Mouse (Mus musculus) neural tube, embryonic 11.5 days (tissue): Measurements from ENCODE around the gene Mtcl1. TPM values are rescaled to one million over a fixed set of nuclear protein-coding genes. Genes with fewer than 3 reads are reported as not detected.
"Not testable (repeated sequence)": the region's sequence is repeated elsewhere in the genome, so short reads cannot be mapped to it uniquely, and the experiment has no call there.

ENCODE experiments used
- ATAC-seq: fragments of 200-750 bp; cut with Nextera tagmentation; 2 replicates; pipeline ENCODE4 v1.8.0; 2017; ENCODE audit warnings: moderate number of reproducible peaks, mild to moderate bottlenecking, moderate TSS enrichment, moderate library complexity; ENCODE audit not compliant: insufficient read depth, low FRiP score, low TSS enrichment
- DNase-seq: peaks from one replicate; pipeline ENCODE4 v3.0.0-alpha.2; 2015; ENCODE audit warnings: low spot score
- H3K27ac ChIP-seq: fragments of 300-500 bp; sonication (generic); 2 replicates; pipeline ENCODE4 v1.5.1; 2014; ENCODE audit warnings: low read depth, mild to moderate bottlenecking, low read length
- H3K27me3 ChIP-seq: fragments of 300-500 bp; sonication (generic); 2 replicates; pipeline ENCODE4 v1.6.1; 2014; ENCODE audit warnings: mild to moderate bottlenecking, low read length, mixed read lengths; ENCODE audit not compliant: control insufficient read depth, insufficient read depth
- H3K36me3 ChIP-seq: fragments of 300-500 bp; sonication (generic); 2 replicates; pipeline ENCODE4 v1.6.1; 2014; ENCODE audit warnings: mild to moderate bottlenecking, low read length, moderate library complexity, mixed read lengths; ENCODE audit not compliant: control insufficient read depth, insufficient read depth
- H3K4me1 ChIP-seq: fragments of 300-500 bp; sonication (generic); 2 replicates; pipeline ENCODE4 v1.6.1; 2014; ENCODE audit warnings: low read length, mixed read lengths; ENCODE audit not compliant: control insufficient read depth, insufficient read depth
- H3K4me2 ChIP-seq: fragments of 300-500 bp; sonication (generic); 2 replicates; pipeline ENCODE4 v1.6.1; 2014; ENCODE audit warnings: low read depth, mild to moderate bottlenecking, moderate library complexity
- H3K4me3 ChIP-seq: fragments of 300-500 bp; sonication (generic); 2 replicates; pipeline ENCODE4 v1.5.1; 2014; ENCODE audit warnings: low read depth, low read length
- H3K9ac ChIP-seq: fragments of 300-500 bp; sonication (generic); 2 replicates; pipeline ENCODE4 v1.6.1; 2014; ENCODE audit warnings: mild to moderate bottlenecking, low read length
- H3K9me3 ChIP-seq: fragments of 300-500 bp; sonication (generic); 2 replicates; pipeline ENCODE4 v1.6.1; 2016; ENCODE audit warnings: low read length; ENCODE audit not compliant: control insufficient read depth
- WGBS: fragments of 180-500 bp; shearing (Covaris S2); extraction: QIAGEN DNeasy Blood & Tissue Kit; methylation state at CpG from one replicate; pipeline ENCODE4 v1.1.7; 2014; 5-methylcytosine and 5-hydroxymethylcytosine counted together
- polyA plus RNA-seq: library from polyadenylated mRNA; unstranded; fragments of >200 nt; fragmentation: Nextera tagmentation; extraction: Ambion mirVana; gene quantifications from 2 replicates; pipeline ENCODE4 v1.2.1, GENCODE M21; 2014

Gene Mtcl1
- polyA plus RNA-seq, 1 experiment from 2014 or later = 26.8 TPM

- WGBS = 12% methylated on average over 11 of the region's 11 CpGs
- Histone ChIP-seq H3K9ac (no peak overlapping the region), H3K36me3 (no peaks in the 10 kb centered on the region), H3K9me3 (no peaks in the 10 kb centered on the region), H3K4me3 (no peak overlapping the region), H3K4me1 (peaks cover 14% of the 10 kb centered on the region; the same call in 1 of the 2 replicates), H3K4me2 (no peak overlapping the region), H3K27ac (no peak overlapping the region), H3K27me3 (no peaks in the 10 kb centered on the region)
- DNase-seq (no peak), ATAC-seq (no peak)
Measured at GRCm38 (mm10) chr17:66439051-66439753, 10.3 kb downstream of the Mtcl1 start.

GRCm38 (mm10) chr17:66438137-66438536 lies 11.4 kb downstream of the Mtcl1 start:
- Histone ChIP-seq H3K9ac (no peak overlapping the region), H3K4me1 (peaks cover 10% of the 10 kb centered on the region; the same call in 1 of the 2 replicates), H3K9me3 (no peaks in the 10 kb centered on the region), H3K36me3 (no peaks in the 10 kb centered on the region), H3K4me3 (no peak overlapping the region), H3K4me2 (no peak overlapping the region), H3K27ac (no peak overlapping the region), H3K27me3 (no peaks in the 10 kb centered on the region)
- 89% methylated on average over 12 of the region's 12 CpGs for WGBS
- ATAC-seq (no peak), DNase-seq (no peak)

- Histone ChIP-seq H3K27me3 (no peaks in the 10 kb centered on the region), H3K4me1 (peaks cover 10% of the 10 kb centered on the region; the same call in 1 of the 2 replicates), H3K9ac (no peak overlapping the region), H3K36me3 (no peaks in the 10 kb centered on the region), H3K27ac (no peak overlapping the region), H3K4me3 (no peak overlapping the region), H3K9me3 (no peaks in the 10 kb centered on the region), H3K4me2 (no peak overlapping the region)
- 63% methylated on average over 8 of the region's 8 CpGs for WGBS
- ATAC-seq (peak; percentile 70), DNase-seq (peak; percentile 59)
Measured at GRCm38 (mm10) chr17:66436811-66437210, 12.7 kb downstream of the Mtcl1 start.

GRCm38 (mm10) chr17:66435982-66436381 lies 13.6 kb downstream of the Mtcl1 start:
- no peak for DNase-seq
- H3K4me1 ChIP-seq = peaks cover 10% of the 10 kb centered on the region; the same call in 1 of the 2 replicates
- no peaks in the 10 kb centered on the region for H3K27me3 ChIP-seq
- ATAC-seq = no peak
- WGBS = 94% methylated on average over 15 of the region's 15 CpGs
- no peaks in the 10 kb centered on the region for H3K36me3 ChIP-seq
- H3K9me3 ChIP-seq = no peaks in the 10 kb centered on the region
- no peak overlapping the region for H3K9ac ChIP-seq
- H3K4me2 ChIP-seq = no peak overlapping the region
- H3K27ac ChIP-seq = no peak overlapping the region
- no peak overlapping the region for H3K4me3 ChIP-seq

- no peaks in the 10 kb centered on the region for H3K36me3 ChIP-seq
- H3K4me3 ChIP-seq = no peak overlapping the region
- H3K9me3 ChIP-seq = no peaks in the 10 kb centered on the region
- no peaks in the 10 kb centered on the region for H3K27me3 ChIP-seq
- H3K4me1 ChIP-seq = peaks cover 10% of the 10 kb centered on the region; the same call in 1 of the 2 replicates
- no peak overlapping the region for H3K27ac ChIP-seq
- WGBS = 90% methylated on average over 14 of the region's 14 CpGs
- H3K9ac ChIP-seq = no peak overlapping the region
- DNase-seq = no peak
- no peak for ATAC-seq
- H3K4me2 ChIP-seq = no peak overlapping the region
Measured at GRCm38 (mm10) chr17:66435007-66435406, 14.5 kb downstream of the Mtcl1 start.

- 86% methylated on average over 7 of the region's 7 CpGs for WGBS
- no peak overlapping the region for H3K4me2 ChIP-seq
- DNase-seq (no peak), ATAC-seq (no peak)
- H3K4me3 ChIP-seq = no peak overlapping the region
- no peak overlapping the region for H3K27ac ChIP-seq
- no peaks in the 10 kb centered on the region for H3K9me3 ChIP-seq
- H3K9ac ChIP-seq = no peak overlapping the region
- H3K36me3 ChIP-seq = no peaks in the 10 kb centered on the region
- no peaks in the 10 kb centered on the region for H3K27me3 ChIP-seq
- peaks cover 8% of the 10 kb centered on the region; the same call in 1 of the 2 replicates for H3K4me1 ChIP-seq
Measured at GRCm38 (mm10) chr17:66434566-66434965, 15.0 kb downstream of the Mtcl1 start.

GRCm38 (mm10) chr17:66424601-66425000 lies 24.9 kb downstream of the Mtcl1 start:
- not testable (repeated sequence) for DNase-seq, H3K9ac ChIP-seq, H3K4me1 ChIP-seq, ATAC-seq, H3K4me3 ChIP-seq, H3K9me3 ChIP-seq, H3K4me2 ChIP-seq, H3K27me3 ChIP-seq, H3K27ac ChIP-seq, H3K36me3 ChIP-seq
- 97% methylated on average over 4 of the region's 4 CpGs for WGBS

- Histone ChIP-seq H3K4me1 (peaks cover 25% of the 10 kb centered on the region), H3K4me2 (no peak overlapping the region), H3K4me3 (no peak overlapping the region), H3K36me3 (no peaks in the 10 kb centered on the region), H3K27me3 (no peaks in the 10 kb centered on the region), H3K9me3 (no peaks in the 10 kb centered on the region), H3K9ac (no peak overlapping the region), H3K27ac (no peak overlapping the region)
- 59% methylated on average over 8 of the region's 8 CpGs for WGBS
- no peak for DNase-seq
- no peak for ATAC-seq
Measured at GRCm38 (mm10) chr17:66419421-66419820, 30.1 kb downstream of the Mtcl1 start.

GRCm38 (mm10) chr17:66417748-66418147 lies 31.8 kb downstream of the Mtcl1 start:
- no peak overlapping the region; the same call in 1 of the 2 replicates for H3K4me2 ChIP-seq
- 21% methylated on average over 4 of the region's 4 CpGs for WGBS
- H3K9me3 ChIP-seq = no peaks in the 10 kb centered on the region
- H3K4me1 ChIP-seq = peaks cover 28% of the 10 kb centered on the region
- H3K4me3 ChIP-seq = no peak overlapping the region
- ATAC-seq (no peak), DNase-seq (no peak)
- no peak overlapping the region for H3K9ac ChIP-seq
- peak overlapping the region; percentile 51; the same call in 1 of the 2 replicates for H3K27ac ChIP-seq
- H3K36me3 ChIP-seq = no peaks in the 10 kb centered on the region
- H3K27me3 ChIP-seq = no peaks in the 10 kb centered on the region
